Comparison of ENCODE assay signal across 35 mouse cellular contexts in the genomic region with DNA sequence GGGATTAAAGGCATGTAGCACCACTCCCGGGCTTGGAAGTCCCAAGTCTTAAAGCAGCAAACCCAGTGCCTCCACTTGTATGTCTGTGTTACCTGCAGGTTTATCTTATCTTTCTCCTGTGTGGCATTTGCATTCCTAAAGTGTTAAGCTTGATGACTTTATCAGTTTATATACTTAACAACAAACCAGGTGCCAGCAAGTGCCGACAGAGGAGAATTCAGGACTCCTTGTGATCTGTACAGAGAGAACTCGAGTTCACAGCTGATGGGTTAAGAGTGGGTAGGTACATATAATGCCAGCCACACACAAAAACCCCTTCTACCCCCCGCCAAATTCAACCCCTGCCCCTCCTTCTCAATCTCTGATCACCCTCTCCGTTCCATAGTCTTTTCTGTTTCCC. TPM values are rescaled to one million over a fixed set of nuclear protein-coding genes. Genes with fewer than 3 reads are reported as not detected.
"Had no signal": no experiment of that assay in that cellular context is flagged by ENCODE, and none has a peak within 500 bp of the region (broad histone marks: within the 10 kb centered on the region; RNA-seq: fewer than 3 reads in every experiment).

No protein-coding gene starts in this region.

- H3K9me3 ChIP-seq: limb, embryonic 10.5 days; limb, embryonic 12.5 days; limb, embryonic 13.5 days; limb, embryonic 15.5 days; liver, embryonic 12.5 days; liver, embryonic 13.5 days; liver, embryonic 15.5 days; megakaryocyte, embryonic 14.5 days; midbrain, embryonic 10.5 days; midbrain, embryonic 12.5 days; midbrain, embryonic 13.5 days; midbrain, embryonic 15.5 days; neural tube, embryonic 12.5 days; neural tube, embryonic 13.5 days had no signal

- DNase-seq: layer of hippocampus, postnatal 36 days; left cerebral cortex, postnatal 4 days; liver; liver, embryonic 13.5 days; liver, postnatal 0 days; lung, adult 2 months; lung, embryonic 14.5 days; lung, postnatal 14 days; lung, postnatal 4 days had no signal

- H3K36me3 ChIP-seq: liver, embryonic 12.5 days; liver, embryonic 13.5 days; liver, embryonic 15.5 days had no signal

- H3K27ac ChIP-seq: left cerebral cortex, adult 2 months; limb, embryonic 10.5 days; limb, embryonic 12.5 days; limb, embryonic 13.5 days; limb, embryonic 15.5 days; liver, embryonic 12.5 days; liver, embryonic 13.5 days; liver, embryonic 14.5 days; liver, embryonic 15.5 days; macrophage; midbrain, embryonic 10.5 days; midbrain, embryonic 12.5 days; midbrain, embryonic 13.5 days; midbrain, embryonic 15.5 days; neural tube, embryonic 12.5 days; neural tube, embryonic 13.5 days had no signal

- H3K4me1 ChIP-seq: limb, embryonic 12.5 days; limb, embryonic 13.5 days; limb, embryonic 15.5 days; liver, embryonic 15.5 days; megakaryocyte, embryonic 14.5 days; midbrain, embryonic 10.5 days; midbrain, embryonic 12.5 days; midbrain, embryonic 13.5 days; midbrain, embryonic 15.5 days; neural tube, embryonic 12.5 days; neural tube, embryonic 13.5 days had no signal

- H3K9ac ChIP-seq: limb, embryonic 12.5 days; limb, embryonic 13.5 days; limb, embryonic 15.5 days; liver, embryonic 12.5 days; liver, embryonic 13.5 days; liver, embryonic 14.5 days; liver, embryonic 15.5 days; liver, postnatal 0 days; lung, embryonic 14.5 days; midbrain, embryonic 12.5 days; midbrain, embryonic 13.5 days; midbrain, embryonic 15.5 days; neural tube, embryonic 12.5 days; neural tube, embryonic 13.5 days had no signal

- H3K4me3 ChIP-seq: left cerebral cortex, adult 2 months; limb, embryonic 10.5 days; limb, embryonic 12.5 days; limb, embryonic 13.5 days; limb, embryonic 15.5 days; liver, embryonic 12.5 days; liver, embryonic 13.5 days; liver, embryonic 15.5 days; megakaryocyte, embryonic 14.5 days; midbrain, embryonic 10.5 days; midbrain, embryonic 12.5 days; midbrain, embryonic 13.5 days; midbrain, embryonic 15.5 days; myocyte; neural tube, embryonic 12.5 days; neural tube, embryonic 13.5 days had no signal

- H3K4me2 ChIP-seq: limb, embryonic 12.5 days; limb, embryonic 13.5 days; limb, embryonic 15.5 days; liver, embryonic 11.5 days; liver, embryonic 12.5 days; liver, embryonic 13.5 days; liver, embryonic 15.5 days; lung, embryonic 14.5 days; midbrain, embryonic 12.5 days; midbrain, embryonic 13.5 days; midbrain, embryonic 15.5 days; neural tube, embryonic 12.5 days; neural tube, embryonic 13.5 days had no signal

- ATAC-seq: liver, embryonic 12.5 days; liver, postnatal 0 days; midbrain, embryonic 13.5 days; midbrain, embryonic 15.5 days; midbrain, embryonic 16.5 days had no signal

- H3K27me3 ChIP-seq: limb, embryonic 12.5 days; limb, embryonic 13.5 days; limb, embryonic 15.5 days; liver, embryonic 12.5 days; liver, embryonic 13.5 days; liver, embryonic 15.5 days; midbrain, embryonic 13.5 days; midbrain, embryonic 15.5 days; neural tube, embryonic 12.5 days; neural tube, embryonic 13.5 days had no signal

RNA-seq across cellular contexts. Expression of a gene that starts 50.2 kb away (rescaled TPM):
- polyA plus RNA-seq: macrophage had no signal

RNA-seq across cellular contexts. Expression of a gene that starts 54.8 kb away (rescaled TPM):
- polyA plus RNA-seq: limb, embryonic 10.5 days; limb, embryonic 11.5 days; limb, embryonic 12.5 days; limb, embryonic 13.5 days; limb, embryonic 14.5 days; limb, embryonic 15.5 days; liver, adult 2 months; liver, embryonic 11.5 days; liver, embryonic 12.5 days; liver, embryonic 13.5 days; liver, embryonic 14.5 days; liver, embryonic 15.5 days; liver, embryonic 16.5 days; liver, postnatal 0 days; lung, adult 2 months; lung, embryonic 14.5 days; lung, embryonic 16.5 days; macrophage; midbrain, embryonic 10.5 days; midbrain, embryonic 12.5 days; midbrain, embryonic 13.5 days; midbrain, embryonic 15.5 days; midbrain, embryonic 16.5 days; midbrain, postnatal 0 days; myocyte; neural tube, embryonic 11.5 days; neural tube, embryonic 12.5 days; neural tube, embryonic 13.5 days had no signal
